Mouse (Mus musculus) gastrocnemius, postnatal 10 days (tissue): ENCODE results near the gene Ptpn12. TPM values are rescaled to one million over a fixed set of nuclear protein-coding genes. Genes with fewer than 3 reads are reported as not detected.
A peak's percentile ranks its signal among the peaks of the same experiment; 100 is the strongest.

Source experiments
- DNase-seq: peaks from one replicate; pipeline ENCODE4 v3.0.0; 2021; ENCODE audit warnings: mixed read lengths
- long read RNA-seq, 2 experiments: library from polyadenylated mRNA; stranded (forward); transcript quantifications; one replicate each; pipeline ENCODE4 v2.0.0; 2021
- total RNA-seq, 2 experiments: library from RNA; stranded (reverse); gene quantifications; 2 replicates each; pipeline ENCODE4 v1.2.3; 2021

Ptpn12 gene
- 10 to 100 TPM; 27.0 to 36.6 TPM for total RNA-seq
- long read RNA-seq, experiment 1, partial matches to known transcripts: 0 of 7 reads
- long read RNA-seq, experiment 1, other reads (novel, unspliced or antisense): 2 of 7 reads
- long read RNA-seq, experiment 2, partial matches to known transcripts: 2 of 6 reads
- long read RNA-seq, experiment 2, other reads (novel, unspliced or antisense): 1 of 6 reads

GRCm38 (mm10) chr5:21055820-21056531 is at the start of gene Ptpn12:
Gene Ptpn12 (minus strand): TSS chr5:21055911.
- peak; percentile 97 for DNase-seq

GRCm38 (mm10) chr5:21091179-21091578 is 35.5 kb upstream of the Ptpn12 start:
- no peak for DNase-seq

GRCm38 (mm10) chr5:21057217-21057616 is 1.5 kb upstream of the Ptpn12 start:
- no peak for DNase-seq

GRCm38 (mm10) chr5:21056595-21056994 is 884 bp upstream of the Ptpn12 start:
- DNase-seq: no peak

- peak; percentile 58 for DNase-seq
Observed at GRCm38 (mm10) chr5:21055071-21055819, 466 bp downstream of the Ptpn12 start.

GRCm38 (mm10) chr5:21054472-21055070 is 1.1 kb downstream of the Ptpn12 start:
- peak; percentile 63 for DNase-seq

GRCm38 (mm10) chr5:21053571-21054307 is 2.0 kb downstream of the Ptpn12 start:
- DNase-seq: no peak

GRCm38 (mm10) chr5:21052521-21052920 is 3.2 kb downstream of the Ptpn12 start:
- no peak for DNase-seq

GRCm38 (mm10) chr5:21050770-21051122 is 5.0 kb downstream of the Ptpn12 start:
- no peak for DNase-seq

- no peak for DNase-seq
Observed at GRCm38 (mm10) chr5:21050061-21050769, 5.5 kb downstream of the Ptpn12 start.

- DNase-seq: no peak
Observed at GRCm38 (mm10) chr5:21049006-21049405, 6.7 kb downstream of the Ptpn12 start.

- DNase-seq: no peak
Observed at GRCm38 (mm10) chr5:21047114-21047513, 8.6 kb downstream of the Ptpn12 start.

GRCm38 (mm10) chr5:21046150-21047048 is 9.3 kb downstream of the Ptpn12 start:
- no peak for DNase-seq

- DNase-seq: no peak
Observed at GRCm38 (mm10) chr5:21045462-21045861, 10.2 kb downstream of the Ptpn12 start.

- no peak for DNase-seq
Observed at GRCm38 (mm10) chr5:21038100-21038499, 17.6 kb downstream of the Ptpn12 start.

- DNase-seq: no peak
Observed at GRCm38 (mm10) chr5:21035689-21036480, 19.8 kb downstream of the Ptpn12 start.

- no peak for DNase-seq
Observed at GRCm38 (mm10) chr5:21034388-21034966, 21.2 kb downstream of the Ptpn12 start.

GRCm38 (mm10) chr5:21033382-21034056 is 22.2 kb downstream of the Ptpn12 start:
- peak; percentile 10 for DNase-seq

- no peak for DNase-seq
Observed at GRCm38 (mm10) chr5:21032626-21033025, 23.1 kb downstream of the Ptpn12 start.
